Mouse (Mus musculus): Measurements from ENCODE around the gene Ece1.

Gene Ece1

DNA sequence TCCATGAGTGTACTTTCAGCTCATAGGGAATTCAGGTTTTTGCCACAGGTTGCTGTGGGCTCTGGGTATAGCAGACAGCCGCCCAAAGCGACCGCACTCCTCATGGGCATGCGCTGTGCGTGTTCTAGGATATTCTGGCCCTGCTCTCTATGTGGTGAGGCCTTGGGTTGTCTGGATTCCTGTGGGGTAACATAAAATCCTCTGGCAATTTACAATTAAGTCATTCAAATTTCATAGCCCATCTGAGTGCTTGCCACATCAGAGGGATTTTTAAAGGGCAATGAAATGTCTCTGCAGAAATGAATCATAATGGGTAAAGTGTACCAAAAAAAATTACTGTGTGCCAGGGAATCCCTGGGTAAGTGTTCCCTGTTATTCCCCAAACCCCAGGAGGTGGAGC, 127.4 kb downstream of the Ece1 start:
- no peak for DNase-seq (ENCODE audit: low spot score)

DNA sequence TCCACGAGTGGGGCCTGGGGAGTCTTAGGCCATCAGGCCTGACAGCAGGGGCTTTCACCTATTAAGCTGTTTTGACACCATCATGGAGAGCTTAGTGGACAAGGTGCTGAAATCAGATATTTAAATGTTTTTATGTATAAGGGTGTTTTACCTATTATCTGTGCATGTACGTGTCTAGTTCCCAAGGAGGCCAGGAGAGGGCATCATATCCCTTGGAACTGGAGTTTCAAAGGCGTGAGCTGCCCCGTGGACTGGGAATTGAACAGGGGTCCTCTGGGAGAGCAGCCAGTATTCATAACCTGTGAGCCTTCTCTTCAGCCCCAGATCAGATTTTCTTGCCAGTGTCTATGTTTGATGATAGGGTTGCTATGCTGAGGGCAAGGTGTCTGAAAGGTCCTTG, 128.4 kb downstream of the Ece1 start:
- no peak for DNase-seq (ENCODE audit: low spot score)

DNA sequence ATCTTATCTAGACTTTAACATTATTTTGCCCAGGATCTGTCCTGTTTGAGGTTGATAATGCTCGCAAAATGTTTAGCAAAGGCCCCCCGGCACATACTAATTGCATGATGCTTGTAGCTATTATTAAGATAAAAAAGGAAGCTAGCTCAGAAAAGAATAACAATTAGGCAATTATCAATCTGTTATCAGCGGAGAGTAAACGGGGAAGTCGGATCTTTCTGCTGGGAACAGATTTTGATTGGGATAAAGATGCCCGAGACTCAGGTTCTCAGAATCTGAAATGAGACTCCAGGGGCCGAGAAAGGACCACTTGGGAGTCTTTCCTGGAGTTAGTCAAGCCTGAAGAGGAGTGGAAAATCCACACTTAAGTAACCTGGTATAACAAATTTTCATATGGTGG, 129.2 kb downstream of the Ece1 start:
- no peak for DNase-seq (ENCODE audit: low spot score)

DNA sequence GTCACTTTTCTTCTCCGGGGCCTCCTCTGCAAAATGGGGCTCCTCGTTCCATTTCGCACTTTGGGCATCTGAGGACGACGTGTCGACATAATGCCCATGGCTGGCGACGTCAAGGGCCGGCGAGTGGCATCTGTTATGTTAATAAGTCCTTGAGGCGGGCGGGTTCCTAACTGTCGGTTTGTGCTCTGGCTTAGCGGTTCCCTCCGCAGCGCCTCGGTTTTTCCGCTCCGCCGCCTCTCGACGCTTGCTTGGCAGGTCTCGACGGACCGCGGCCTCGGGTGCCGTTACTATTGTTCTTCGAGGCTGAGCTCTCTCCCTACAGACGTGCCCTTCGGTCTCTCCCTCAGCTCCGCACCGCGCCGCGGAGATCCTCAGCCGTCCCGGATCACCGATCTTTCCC, 130.9 kb downstream of the Ece1 start, which contains the start of gene Eif4g3:
Gene Eif4g3, plus strand, starts transcription at position 133 of the 400 bp plus-strand sequence.
- DNase-seq (ENCODE audit: low spot score), result no peak

DNA sequence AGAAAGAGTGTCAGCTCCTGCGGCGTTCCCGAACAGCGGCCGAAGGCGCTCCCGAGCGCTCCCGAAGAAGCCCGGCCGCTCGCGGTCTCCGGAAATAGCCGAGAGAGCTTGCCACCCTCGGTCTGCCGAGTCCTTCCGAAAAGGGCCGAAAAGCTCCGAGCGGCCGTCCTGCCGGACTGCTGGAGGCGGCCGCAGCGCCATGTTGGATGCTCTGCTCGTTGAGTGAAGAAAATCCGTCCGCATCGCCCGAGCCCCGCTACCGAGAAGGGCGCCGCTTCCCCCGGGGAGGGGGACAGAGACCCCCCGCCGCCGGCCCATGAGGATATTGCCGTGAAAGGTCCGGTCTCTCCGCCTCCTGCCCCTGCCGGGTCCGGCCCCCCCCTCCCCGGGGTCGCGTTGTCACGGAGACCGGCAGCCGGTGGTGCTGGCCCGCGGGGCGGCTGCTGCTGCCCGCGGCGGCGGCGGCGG, 131.3 kb downstream of the Ece1 start:
- peak; percentile 90 for DNase-seq (ENCODE audit: low spot score)

DNA sequence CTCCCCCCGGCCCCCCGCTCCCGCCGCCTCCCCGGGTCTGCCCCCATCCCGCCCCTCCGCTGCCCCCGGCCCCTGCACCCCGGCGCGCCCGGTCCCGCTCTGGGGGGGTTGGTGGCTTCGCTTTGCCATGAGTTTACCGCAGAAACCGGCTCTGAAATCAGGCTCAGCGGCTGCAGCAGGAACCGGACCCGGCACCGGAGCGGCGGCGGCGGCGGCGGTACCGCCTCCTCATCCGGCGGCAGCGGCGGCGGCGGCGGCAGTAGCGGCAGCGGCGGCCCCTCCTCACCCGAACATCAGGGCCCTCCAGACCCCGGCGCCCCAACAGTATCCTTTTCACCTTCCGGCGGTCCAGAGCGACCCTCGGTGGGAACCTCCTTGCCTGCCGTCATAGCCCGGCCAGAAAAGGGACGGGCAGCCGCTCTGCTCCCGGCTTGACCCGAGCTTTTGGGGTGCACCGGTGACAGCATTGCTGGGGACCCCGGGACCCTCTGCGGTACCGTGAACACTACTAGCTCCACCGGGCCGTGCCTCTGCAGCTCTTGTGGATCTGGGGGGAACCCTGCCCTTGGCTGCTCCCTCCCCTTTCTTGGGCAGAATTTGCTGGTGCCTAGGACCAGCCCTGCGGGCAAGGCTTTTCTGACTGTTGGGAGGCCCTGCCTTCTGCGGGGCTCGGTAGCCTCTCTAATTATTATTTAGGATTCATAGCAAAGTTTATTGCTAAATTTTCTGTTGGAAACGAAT, 132.0 kb downstream of the Ece1 start:
- DNase-seq (ENCODE audit: low spot score), result no peak

DNA sequence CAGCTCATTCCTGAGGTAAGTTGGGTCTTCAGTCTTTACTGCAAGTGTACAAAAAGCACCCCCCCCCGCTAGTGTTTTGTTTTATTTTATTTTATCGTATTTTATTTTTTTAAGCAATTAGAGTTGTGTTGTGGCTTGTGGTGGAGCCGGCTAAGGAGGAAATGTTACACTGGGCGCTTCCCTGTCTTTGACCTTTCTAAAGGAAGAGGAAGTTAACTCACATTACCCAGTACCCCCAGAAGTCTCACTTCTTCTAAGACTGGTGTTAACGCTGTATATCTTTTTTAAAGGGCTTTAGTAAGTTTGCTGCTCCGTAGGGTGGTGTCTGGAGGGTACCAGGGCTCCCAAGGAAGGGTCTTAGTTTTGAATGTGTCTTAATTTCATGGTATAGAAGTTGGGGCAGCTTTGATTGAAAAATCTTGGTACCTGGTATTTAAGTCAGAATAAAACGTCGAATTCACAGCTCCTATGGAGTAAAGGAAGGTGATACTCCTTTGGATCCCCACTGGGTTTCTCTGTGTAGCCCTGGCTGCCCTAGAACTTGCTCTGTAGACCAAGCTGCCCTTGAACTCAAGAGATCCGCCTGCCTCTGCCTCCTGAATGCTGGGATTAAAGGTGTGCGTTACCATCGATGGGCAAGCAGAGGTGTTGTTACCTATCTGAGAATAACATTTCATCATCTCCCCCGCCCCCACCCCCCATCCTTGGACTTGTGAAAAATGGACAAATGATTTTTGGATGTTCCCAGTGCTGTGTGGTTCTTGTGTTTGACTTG, 132.7 kb downstream of the Ece1 start:
- DNase-seq (ENCODE audit: low spot score), result no peak

DNA sequence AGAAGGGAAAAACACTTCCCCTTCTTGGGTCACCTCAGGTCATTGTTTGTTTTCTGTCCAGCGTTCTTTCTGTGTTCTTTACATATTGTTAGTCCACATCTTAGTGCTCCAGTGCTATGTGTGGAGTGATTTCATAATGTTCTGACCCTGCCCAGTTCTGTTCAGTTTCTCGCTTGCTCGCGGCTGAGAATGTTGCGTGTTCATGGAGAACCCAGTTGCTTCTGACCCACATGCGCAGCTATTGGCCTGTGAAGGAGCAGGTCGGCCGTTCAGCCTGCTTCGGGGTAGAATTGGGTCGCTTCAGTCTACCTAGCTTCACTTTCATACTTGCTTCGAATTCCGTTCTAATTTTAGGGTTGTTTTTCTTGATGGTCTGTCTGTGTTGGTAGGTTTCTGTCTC, 133.4 kb downstream of the Ece1 start:
- no peak for DNase-seq (ENCODE audit: low spot score)

DNA sequence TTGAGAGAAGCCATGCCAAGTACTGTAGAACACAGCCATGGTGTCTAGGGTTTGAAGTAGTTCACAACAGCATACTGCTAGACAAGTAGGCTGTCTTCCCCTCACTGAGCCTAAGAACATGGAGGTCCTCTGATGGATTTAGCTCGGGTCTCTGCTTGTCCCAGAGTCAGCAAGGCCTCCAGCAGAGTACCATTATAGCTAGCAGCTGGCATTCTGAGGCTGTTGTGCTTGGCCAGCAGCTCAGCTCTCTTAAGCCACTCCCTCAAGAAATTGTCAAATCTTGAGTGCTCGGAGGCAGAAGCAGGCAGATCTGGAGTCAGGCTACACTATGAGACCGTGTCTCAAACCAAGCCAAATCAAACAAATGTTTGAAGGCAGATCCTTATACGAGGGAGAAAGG, 136.2 kb downstream of the Ece1 start:
- DNase-seq (ENCODE audit: low spot score), result no peak

DNA sequence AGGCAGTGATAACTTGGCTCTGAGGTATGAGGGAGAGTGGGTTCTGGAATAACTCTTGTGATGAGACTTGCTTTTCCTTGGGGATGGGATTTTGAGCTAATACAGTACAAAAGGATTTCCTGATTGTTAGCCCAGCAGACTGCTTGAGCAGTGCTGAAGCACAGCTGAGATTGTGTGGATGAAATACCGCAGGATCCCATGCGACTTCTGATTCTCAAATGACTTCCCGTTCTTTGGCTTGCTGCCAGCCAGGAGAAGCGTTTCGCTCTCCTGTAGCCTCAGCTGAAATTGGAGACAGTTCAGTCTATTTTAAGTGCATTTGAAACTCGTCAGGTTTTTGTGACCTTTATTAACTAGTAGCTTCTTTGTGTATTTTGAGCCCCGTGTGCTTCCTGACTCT, 138.6 kb downstream of the Ece1 start:
- DNase-seq (ENCODE audit: low spot score), result no peak

DNA sequence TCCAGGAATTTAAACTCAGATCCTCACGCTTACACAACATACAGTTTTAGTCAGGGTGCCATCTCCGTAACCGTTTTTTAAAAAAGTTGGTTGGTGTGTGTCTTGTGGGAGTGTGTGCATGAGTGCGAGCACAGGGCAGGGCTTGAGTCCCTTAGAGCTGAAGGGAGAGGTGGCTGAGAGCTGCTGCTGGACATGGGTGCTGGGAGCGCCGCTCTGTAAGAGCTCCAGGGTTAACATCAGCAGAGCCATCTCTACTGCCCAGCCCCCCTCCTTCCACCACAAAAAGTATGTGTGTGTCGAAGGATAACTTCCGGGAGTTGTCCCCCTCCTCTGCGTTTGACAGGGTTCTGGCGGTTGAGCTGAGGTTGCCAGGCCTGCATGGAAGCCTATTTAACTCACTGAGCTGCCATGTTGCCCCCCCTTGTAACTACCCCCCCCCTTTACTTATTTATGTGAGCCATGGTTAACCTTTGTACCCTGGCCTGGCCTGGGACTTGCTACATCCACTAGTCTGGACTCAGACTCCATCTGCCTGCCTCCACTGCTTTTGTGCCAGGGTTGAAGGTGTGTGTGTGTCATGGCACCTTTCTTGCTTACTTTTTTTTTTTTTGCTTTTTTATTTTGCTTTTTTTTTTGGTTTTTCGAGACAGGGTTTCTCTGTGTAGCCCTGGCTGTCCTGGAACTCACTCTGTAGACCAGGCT, 142.0 kb downstream of the Ece1 start:
- DNase-seq (ENCODE audit: low spot score), result no peak

DNA sequence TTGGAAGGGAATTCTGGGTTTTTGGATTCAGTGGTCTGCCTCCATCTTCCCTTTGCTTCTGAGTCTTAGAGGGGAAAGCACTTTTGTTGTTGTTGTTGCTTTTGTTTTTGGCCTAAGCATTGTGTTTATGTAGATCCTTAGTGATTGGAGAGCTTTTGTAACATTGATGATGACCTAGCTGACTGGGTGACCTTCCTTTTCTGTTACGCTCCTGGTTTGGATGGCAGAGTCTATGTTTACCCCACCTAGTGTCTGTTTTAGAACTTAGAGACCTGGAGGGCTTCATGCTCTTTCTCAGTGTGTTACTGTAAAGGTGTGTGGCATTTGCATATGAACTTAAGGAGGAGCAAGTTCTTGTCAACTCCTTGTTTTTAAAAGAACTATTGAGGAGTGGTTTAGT, 143.7 kb downstream of the Ece1 start:
- DNase-seq (ENCODE audit: low spot score), result no peak

DNA sequence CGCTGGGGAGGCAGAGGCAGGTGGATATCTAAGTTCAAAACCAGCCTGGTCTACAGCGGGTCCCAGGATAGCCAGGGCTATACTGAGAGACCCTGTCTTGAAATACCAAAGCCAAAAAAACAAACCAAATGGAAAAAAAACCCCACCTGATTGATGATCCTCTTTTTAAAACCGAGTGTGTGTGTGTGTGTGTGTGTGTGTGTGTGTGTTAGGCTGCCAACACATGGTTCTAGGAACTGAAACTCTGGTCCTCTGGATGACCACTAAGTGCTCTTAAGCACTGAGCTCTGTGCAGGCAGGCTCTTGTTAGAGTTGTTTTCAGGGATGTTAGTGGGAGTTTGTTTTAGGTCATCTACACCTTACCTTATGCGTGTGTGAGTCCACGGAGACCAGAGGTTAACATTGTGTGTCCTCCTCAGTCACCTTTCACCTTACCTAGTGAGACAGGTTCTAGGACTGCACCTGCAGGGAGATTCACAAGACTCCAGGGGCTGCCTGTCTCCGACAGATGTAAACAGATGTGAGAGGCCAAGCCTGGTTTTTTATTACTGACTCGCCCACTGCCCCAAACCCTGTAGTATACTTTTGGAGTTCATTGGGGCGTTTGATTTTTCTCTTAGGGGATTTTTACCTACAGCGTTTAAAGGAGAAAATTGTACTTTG, 145.0 kb downstream of the Ece1 start:
- DNase-seq (ENCODE audit: low spot score), result no peak

DNA sequence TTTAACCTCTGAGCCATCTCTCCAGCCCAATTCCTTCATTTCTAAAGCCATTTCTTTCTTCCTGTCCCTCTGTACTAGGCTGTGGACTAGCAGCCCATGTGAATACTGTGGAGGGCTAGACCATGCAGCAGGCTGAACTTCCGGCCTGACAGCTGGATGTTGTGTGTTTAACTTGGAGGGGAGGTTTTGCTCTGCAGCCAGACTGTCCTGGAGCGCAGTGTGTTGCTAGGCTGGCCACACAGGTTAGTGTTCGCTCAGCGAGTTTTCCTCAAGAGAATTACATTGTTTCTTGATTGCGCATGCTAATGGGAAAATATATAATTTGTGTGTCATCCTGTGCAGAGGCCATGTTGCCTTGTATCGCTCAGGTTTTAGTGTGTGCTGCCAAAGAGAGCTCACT, 146.6 kb downstream of the Ece1 start:
- DNase-seq (ENCODE audit: low spot score), result no peak

DNA sequence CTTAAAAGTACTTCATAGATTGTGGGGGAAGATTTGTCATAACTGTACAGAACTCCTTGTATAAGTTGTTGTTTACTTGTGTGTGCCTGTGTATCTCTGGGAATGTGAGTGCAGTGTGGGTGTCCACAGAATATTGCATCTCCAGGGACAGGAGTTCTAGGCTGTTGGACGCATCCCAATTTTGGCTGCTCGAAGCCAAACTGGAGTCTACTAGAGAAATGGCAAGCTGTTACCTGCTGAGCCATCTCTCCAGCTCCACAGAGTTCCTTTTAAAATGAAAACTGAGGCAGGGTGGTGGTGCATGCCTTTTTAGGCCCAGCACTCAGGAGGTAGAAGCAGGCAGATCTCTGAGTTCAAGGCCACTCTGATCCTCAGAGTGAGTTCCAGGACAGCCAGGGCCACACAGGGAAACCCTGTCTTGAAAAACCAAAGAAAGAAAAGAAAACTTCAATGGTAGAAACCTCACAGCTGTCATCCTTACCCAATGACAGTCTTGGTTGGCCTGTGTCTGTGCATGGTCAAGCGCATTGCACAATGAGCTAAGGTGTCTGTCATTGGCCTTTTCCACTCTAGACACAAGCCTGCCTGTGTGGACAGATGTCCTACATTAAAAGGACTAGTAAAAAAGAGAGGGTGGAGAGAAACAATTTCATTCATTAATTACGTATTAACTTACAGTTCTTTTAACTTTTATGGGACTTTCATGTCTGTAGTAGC, 147.9 kb downstream of the Ece1 start:
- no peak for DNase-seq (ENCODE audit: low spot score)

DNA sequence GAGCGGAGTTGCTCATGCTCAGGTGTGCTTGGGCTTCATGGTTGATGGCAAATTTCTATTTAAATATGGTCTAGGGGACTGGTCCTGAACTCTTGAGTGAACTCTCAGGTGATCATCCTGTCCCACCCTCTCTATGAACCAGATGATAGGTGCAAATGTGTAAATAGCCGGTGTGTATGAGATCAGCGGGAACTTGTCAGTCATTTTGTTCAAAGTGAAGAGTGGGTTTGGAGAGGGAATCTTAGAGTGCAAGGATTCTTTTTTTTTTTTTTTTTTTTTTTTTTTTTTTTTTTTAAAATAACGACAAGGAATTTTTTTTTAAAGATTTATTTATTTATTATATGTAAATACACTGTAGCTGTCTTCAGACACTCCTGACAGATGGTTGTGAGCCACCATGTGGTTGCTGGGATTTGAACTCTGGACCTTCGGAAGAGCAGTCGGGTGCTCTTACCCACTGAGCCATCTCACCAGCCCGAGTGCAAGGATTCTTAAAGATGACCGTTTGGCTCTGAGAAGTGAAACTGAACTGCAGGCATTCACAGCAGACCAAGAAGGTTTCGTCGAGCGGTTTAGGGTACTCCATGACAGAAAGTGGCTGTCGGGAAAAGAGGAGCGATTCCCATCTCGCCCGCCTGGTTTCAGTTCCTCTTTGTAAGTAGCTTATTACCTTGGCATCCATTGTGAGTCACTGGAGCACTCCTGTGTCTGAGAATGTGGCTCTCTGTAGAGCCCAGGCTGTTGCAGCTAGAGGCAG, 151.9 kb downstream of the Ece1 start:
- DNase-seq (ENCODE audit: low spot score), result no peak
